ENCODE assay signal across 1 mouse cellular context in genomic region chr7:19779903-19780302, GRCm38 (mm10).
TF ChIP-seq lines count a peak whose summit lies in the region.

No protein-coding gene starts in this region.

TF ChIP-seq in CH12.LX, 34 proteins besides CTCF, POLR2A, EP300 and RAD21:
- TF ChIP-seq BHLHE40 (IDR thresholded peaks at IDR 0.05; ENCODE audit: low read depth, low read length) (no peak), ELF1 (IDR thresholded peaks at IDR 0.05; ENCODE audit: low read depth, low read length) (no peak), ZMIZ1 (IDR thresholded peaks at IDR 0.05; ENCODE audit: low read depth, low read length) (no peak), NRF1 (IDR thresholded peaks at IDR 0.05; ENCODE audit: low read depth, low read length) (no peak), IRF4 (IDR thresholded peaks at IDR 0.05; ENCODE audit: low read depth, low read length) (no peak), ETS1 (conservative IDR thresholded peaks at IDR 0.05; ENCODE audit: low read depth, low read length) (no peak), MYC (IDR thresholded peaks at IDR 0.05; ENCODE audit: low read depth, low read length) (no peak), HCFC1 (IDR thresholded peaks at IDR 0.05; ENCODE audit: low read depth, low read length) (no peak), E2F4 (IDR thresholded peaks at IDR 0.05; ENCODE audit: insufficient replicate concordance, low read depth, low read length) (no peak), MAFK (IDR thresholded peaks at IDR 0.05; ENCODE audit: insufficient replicate concordance, low read length) (no peak), PAX5 (IDR thresholded peaks at IDR 0.05; ENCODE audit: low read length) (no peak), POLR2AphosphoS2 (IDR thresholded peaks at IDR 0.05; ENCODE audit: low read depth, low read length) (no peak)
